Mouse (Mus musculus) spleen, adult 2 months (tissue): ENCODE results near the gene Ift57. TPM values are rescaled to one million over a fixed set of nuclear protein-coding genes. Genes with fewer than 3 reads are reported as not detected.

Experiments
- DNase-seq, 2 experiments: peaks; one replicate each; pipeline versions ENCODE4 v3.0.0 to v3.0.0-alpha.2; 2012 to 2021; ENCODE audit warnings: low spot score in 2 of 2, low read depth in 1 of 2
- H3K27ac ChIP-seq: fragments of 200-500 bp; 2 replicates; pipeline ENCODE4 v1.5.1; 2012; ENCODE audit warnings: low read length, inconsistent platforms; ENCODE audit not compliant: insufficient read depth
- H3K27me3 ChIP-seq: fragments of 200-500 bp; 2 replicates; pipeline ENCODE4 v1.6.1; 2012; ENCODE audit warnings: mild to moderate bottlenecking, moderate library complexity, low read length, inconsistent platforms; ENCODE audit not compliant: control insufficient read depth, insufficient read depth
- H3K36me3 ChIP-seq: fragments of 200-500 bp; 2 replicates; pipeline ENCODE4 v1.6.1; 2012; ENCODE audit warnings: mild to moderate bottlenecking, low read length, inconsistent platforms; ENCODE audit not compliant: control insufficient read depth, insufficient read depth
- H3K4me1 ChIP-seq: fragments of 200-500 bp; 2 replicates; pipeline ENCODE4 v1.6.1; 2011; ENCODE audit warnings: inconsistent platforms; ENCODE audit not compliant: control insufficient read depth, insufficient read depth, insufficient read length
- H3K4me3 ChIP-seq: fragments of 200-500 bp; 2 replicates; pipeline ENCODE4 v1.5.1; 2011; ENCODE audit warnings: mild to moderate bottlenecking, inconsistent platforms; ENCODE audit not compliant: insufficient read depth, insufficient read length; ENCODE audit errors: extremely low read depth
- CTCF ChIP-seq: fragments of 200-500 bp; IDR thresholded peaks from 2 replicates; pipeline ENCODE4 v1.5.1; 2011; ENCODE audit warnings: mild to moderate bottlenecking, inconsistent platforms; ENCODE audit not compliant: insufficient read depth, insufficient read length, insufficient replicate concordance; ENCODE audit errors: extremely low read depth
- POLR2A ChIP-seq: fragments of 200-500 bp; IDR thresholded peaks from 2 replicates; pipeline ENCODE4 v1.6.1; 2011; ENCODE audit warnings: low read depth, low read length, inconsistent platforms
- WGBS: fragments of 180-500 bp; shearing (Covaris S2); methylation state at CpG from one replicate; pipeline ENCODE4 v1.1.7; 2018; 5-methylcytosine and 5-hydroxymethylcytosine counted together
- polyA plus RNA-seq: library from polyadenylated mRNA; depleted of rRNA; stranded (reverse); fragments of >200 nt; gene quantifications from 2 replicates; pipeline ENCODE4 v1.2.3, GENCODE M21; 2012

Ift57 gene
- polyA plus RNA-seq, 1 experiment, result 1.2 TPM

DNA sequence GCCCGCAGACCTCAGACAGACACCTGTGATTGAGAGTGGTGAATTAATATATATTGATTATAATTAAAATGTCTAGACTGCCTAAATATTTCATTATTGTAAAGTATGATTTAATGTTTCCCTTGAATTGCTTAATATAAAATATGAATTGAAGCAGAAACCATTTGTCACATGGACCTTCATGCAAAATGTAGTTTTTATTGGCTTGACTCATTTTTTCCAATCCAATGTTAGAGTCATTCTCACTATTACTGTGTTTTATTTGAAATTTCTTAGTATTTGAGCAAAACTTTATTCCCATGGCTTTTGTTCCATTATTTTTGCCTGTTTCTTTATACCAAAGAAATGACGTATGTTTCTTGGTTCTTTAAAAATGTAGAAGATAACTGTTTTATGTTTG is 48.3 kb downstream of the Ift57 start:
- no peak for TF ChIP-seq POLR2A
- no peak overlapping the region for H3K4me3 ChIP-seq
- no peak overlapping the region for H3K27ac ChIP-seq
- no peaks in the 10 kb centered on the region for H3K36me3 ChIP-seq
- no peaks in the 10 kb centered on the region for H3K27me3 ChIP-seq
- H3K4me1 ChIP-seq, result no peaks in the 10 kb centered on the region
- 93% methylated on average over 2 of the region's 2 CpGs for WGBS
- no peak for DNase-seq

DNA sequence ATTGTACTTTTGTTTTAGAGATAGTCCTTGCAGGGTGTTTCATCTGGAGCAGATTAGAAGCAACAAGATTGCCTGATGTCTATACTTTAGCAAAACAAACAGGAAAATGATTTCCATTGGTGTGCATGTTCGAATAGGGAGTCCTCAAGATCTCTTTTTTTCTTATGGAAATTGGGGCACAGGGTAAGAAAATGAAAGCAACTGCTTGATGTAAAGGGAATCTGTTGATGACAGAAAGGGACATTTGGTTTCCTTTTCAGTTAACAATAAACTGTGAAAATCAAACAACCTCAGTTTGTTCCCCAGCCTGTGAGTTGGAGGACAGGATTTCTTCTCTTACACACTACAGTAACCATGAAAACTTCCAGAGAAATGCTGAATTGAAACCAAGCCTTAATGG is 53.9 kb downstream of the Ift57 start:
- Histone ChIP-seq H3K27me3 (no peaks in the 10 kb centered on the region), H3K27ac (no peak overlapping the region), H3K4me3 (no peak overlapping the region), H3K4me1 (no peaks in the 10 kb centered on the region), H3K36me3 (no peaks in the 10 kb centered on the region)
- 74% methylated on average over 1 of the region's 1 CpGs for WGBS
- no peak for DNase-seq
- TF ChIP-seq POLR2A, result no peak
- no peak for TF ChIP-seq CTCF

DNA sequence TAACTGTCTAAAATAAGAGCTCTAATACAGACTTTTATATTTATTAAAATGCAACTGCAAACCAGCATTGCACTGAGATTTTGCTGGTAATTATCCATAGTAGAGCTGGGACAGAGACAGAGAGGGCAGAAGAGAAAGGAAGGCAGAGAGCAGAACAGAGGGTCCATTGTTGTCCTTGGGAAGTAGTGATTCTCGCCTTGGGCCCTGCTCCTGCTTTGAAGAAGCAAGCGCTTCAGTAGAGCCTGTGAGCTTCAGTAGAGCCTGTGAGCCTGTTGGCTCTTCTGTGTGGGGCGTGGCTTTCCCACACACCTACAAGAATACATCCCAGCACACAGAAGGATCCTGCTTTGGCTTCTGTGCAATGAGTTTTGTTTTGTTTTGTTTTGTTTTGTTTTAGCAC is 54.3 kb downstream of the Ift57 start:
- TF ChIP-seq CTCF (no peak), POLR2A (no peak)
- 87% methylated on average over 3 of the region's 3 CpGs for WGBS
- no peaks in the 10 kb centered on the region for H3K36me3 ChIP-seq
- no peak for DNase-seq
- H3K27ac ChIP-seq, result no peak overlapping the region
- no peaks in the 10 kb centered on the region for H3K27me3 ChIP-seq
- H3K4me1 ChIP-seq, result no peaks in the 10 kb centered on the region
- H3K4me3 ChIP-seq, result no peak overlapping the region

DNA sequence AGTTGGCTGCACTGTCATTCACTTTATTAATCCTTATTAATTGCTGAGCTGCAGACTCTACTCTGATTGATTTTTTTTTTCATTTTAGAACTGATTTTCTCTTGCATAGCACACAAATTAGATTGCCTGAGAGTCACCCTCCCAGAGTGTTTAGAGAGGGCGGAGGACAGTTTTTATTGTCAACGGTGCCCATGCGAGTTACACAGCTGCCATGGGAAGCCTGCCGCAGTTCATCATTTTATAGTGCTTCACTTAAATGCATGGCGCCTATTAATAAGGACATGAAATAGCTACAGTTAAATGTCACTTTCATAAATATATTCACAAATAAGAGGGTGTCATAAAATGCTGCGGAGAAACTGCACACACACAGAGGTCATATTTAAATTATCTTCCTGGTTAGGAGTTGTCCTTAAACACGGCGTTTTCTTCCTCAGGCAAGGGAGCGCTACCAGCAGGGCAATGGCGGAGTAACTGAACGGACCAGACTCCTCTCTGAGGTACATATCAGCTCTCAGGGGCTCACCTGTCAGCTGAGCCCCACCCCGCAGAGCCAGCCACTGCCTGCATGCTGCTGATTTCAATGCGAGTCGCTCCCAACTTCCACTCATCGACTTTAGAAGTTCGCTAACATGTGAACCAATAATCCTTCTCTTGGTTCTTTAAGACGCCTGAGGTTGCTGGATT is 61.6 kb downstream of the Ift57 start:
- Histone ChIP-seq H3K27ac (no peak overlapping the region), H3K36me3 (no peaks in the 10 kb centered on the region; the same call in 1 of the 2 replicates), H3K4me3 (no peak overlapping the region), H3K27me3 (no peaks in the 10 kb centered on the region), H3K4me1 (no peaks in the 10 kb centered on the region)
- TF ChIP-seq POLR2A (no peak), CTCF (no peak)
- DNase-seq, result no peak
- WGBS, result 95% methylated on average over 17 of the region's 17 CpGs

DNA sequence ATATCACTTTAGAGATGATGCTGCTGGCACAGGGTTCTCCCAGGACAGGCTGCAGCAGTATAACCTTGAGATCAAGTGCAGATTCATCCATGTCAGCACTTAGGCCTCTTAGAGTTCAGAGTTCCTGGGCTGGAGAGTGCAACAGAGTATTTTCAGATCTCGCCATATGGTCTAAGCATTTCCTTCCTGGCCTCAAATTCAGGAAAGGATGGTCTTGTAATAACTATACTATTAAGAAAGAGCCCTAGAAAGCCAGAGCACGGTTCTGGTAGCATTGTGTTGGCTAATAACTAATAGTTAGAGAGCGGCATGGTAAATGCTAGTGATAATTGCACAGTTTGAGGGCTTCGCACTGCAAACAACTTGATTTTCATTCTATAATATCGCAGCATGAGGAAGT is 62.9 kb downstream of the Ift57 start:
- DNase-seq, result no peak
- TF ChIP-seq CTCF (no peak), POLR2A (no peak)
- Histone ChIP-seq H3K27me3 (no peaks in the 10 kb centered on the region), H3K27ac (no peak overlapping the region), H3K4me1 (no peaks in the 10 kb centered on the region), H3K36me3 (no peaks in the 10 kb centered on the region; the same call in 1 of the 2 replicates), H3K4me3 (no peak overlapping the region)
- WGBS, result 67% methylated on average over 5 of the region's 5 CpGs

DNA sequence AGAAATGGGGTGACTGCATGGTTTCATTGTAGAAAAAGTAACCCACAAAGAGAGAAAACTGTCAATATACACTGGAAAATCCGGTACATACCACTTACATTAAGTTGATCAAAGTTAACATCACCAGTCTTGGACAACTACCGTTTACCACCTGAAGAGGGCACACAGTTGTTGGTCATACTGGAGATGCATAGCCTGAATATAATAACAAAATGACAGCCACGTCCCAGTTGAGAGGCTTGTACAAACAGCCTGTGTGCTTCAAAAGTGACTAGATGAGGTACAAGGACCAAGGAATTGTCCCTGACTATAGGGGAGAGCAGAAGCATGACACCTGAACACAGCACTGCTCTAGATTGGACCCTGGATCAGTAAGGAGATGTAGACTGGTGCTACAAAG is 67.3 kb downstream of the Ift57 start:
- Histone ChIP-seq H3K27ac (no peak overlapping the region), H3K4me3 (no peak overlapping the region), H3K36me3 (no peaks in the 10 kb centered on the region; the same call in 1 of the 2 replicates), H3K27me3 (no peaks in the 10 kb centered on the region), H3K4me1 (no peaks in the 10 kb centered on the region; the same call in 1 of the 2 replicates)
- WGBS, result 11% methylated on average over 3 of the region's 3 CpGs
- TF ChIP-seq POLR2A (no peak), CTCF (no peak)
- peak; percentile 65 to 69 for DNase-seq

DNA sequence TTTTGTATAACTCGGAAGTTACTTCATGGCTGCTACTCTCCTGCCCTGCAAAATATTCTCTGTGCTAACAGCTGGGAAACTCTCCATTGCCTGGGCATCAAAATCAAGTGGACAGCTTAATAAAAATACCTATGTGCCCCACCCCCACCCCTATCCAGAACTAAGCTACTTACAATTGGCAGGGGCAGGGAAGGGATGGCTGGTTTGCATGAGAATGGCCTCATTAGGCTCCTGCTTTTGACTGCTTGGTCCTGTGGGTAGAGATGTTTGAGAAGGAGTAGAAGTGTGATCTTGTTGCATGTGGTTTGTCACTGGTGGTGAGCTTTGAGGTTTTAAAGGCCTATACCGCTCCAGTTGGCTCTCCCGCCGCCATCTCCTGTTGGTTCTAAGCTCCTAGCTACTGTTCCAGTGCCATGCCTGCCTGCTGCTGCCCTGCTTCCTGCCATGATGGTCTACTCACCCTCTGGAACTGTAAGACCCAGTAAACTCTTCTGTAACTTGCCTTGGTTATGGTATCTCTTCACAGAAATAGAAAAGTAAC is 69.5 kb downstream of the Ift57 start:
- DNase-seq, result no peak
- 70% methylated on average over 4 of the region's 4 CpGs for WGBS
- Histone ChIP-seq H3K27me3 (no peaks in the 10 kb centered on the region), H3K4me3 (no peak overlapping the region), H3K36me3 (no peaks in the 10 kb centered on the region), H3K27ac (no peak overlapping the region), H3K4me1 (peaks cover 4% of the 10 kb centered on the region; the same call in 1 of the 2 replicates)
- TF ChIP-seq POLR2A (no peak), CTCF (no peak)
